Mouse (Mus musculus): ENCODE data around the gene Vmn1r234.
A peak's percentile ranks its signal among the peaks of the same experiment; 100 is the strongest.
"Not testable (repeated sequence)": the region's sequence is repeated elsewhere in the genome, so short reads cannot be mapped to it uniquely, and the experiment has no call there.

Vmn1r234 gene

GRCm38 (mm10) chr17:21225787-21226186, at the start of gene Vmn1r234:
Gene Vmn1r234 (plus strand): TSS chr17:21226087.
- no peak for DNase-seq (ENCODE audit: low read depth, low spot score)

GRCm38 (mm10) chr17:21211081-21211480, 14.8 kb upstream of the Vmn1r234 start:
- DNase-seq (ENCODE audit: low read depth, low spot score) = not testable (repeated sequence)

GRCm38 (mm10) chr17:21231654-21232053, 5.8 kb downstream of the Vmn1r234 start:
- DNase-seq (ENCODE audit: low read depth, low spot score) = no peak

- no peak for DNase-seq (ENCODE audit: low read depth, low spot score)
Observed at GRCm38 (mm10) chr17:21256111-21256510, 30.2 kb downstream of the Vmn1r234 start, which contains the start of gene Vmn1r235. Gene Vmn1r235 (plus strand): TSS chr17:21256411.

GRCm38 (mm10) chr17:21272103-21272502, 46.2 kb downstream of the Vmn1r234 start:
- DNase-seq (ENCODE audit: low read depth, low spot score) = peak; percentile 1

- no peak for DNase-seq (ENCODE audit: low read depth, low spot score)
Observed at GRCm38 (mm10) chr17:21282642-21283041, 56.8 kb downstream of the Vmn1r234 start, which contains the start of gene Vmn1r236. Gene Vmn1r236 (plus strand): TSS chr17:21282942.

GRCm38 (mm10) chr17:21284395-21284794, 58.5 kb downstream of the Vmn1r234 start:
- DNase-seq (ENCODE audit: low read depth, low spot score) = no peak

Data from brain, embryonic 18.5 days (tissue).